Mouse (Mus musculus): ENCODE data around the gene Ss18l2.

Gene Ss18l2

GRCm38 (mm10) chr9:121709898-121710583 is at the start of gene Ss18l2:
Gene Ss18l2, plus strand, starts transcription at chr9:121710329.
- in situ Hi-C loops (cut with MboI, MseI): loop anchor here (10.0 kb wide), 1 partner anchor 145 kb away; the partner anchor contains the start of gene Higd1a

- in situ Hi-C loops (cut with MboI, MseI): no loop called here
These were observed 46.7 kb upstream of the Ss18l2 start for GRCm38 (mm10) chr9:121663467-121663866.

- in situ Hi-C loops (cut with MboI, MseI): no loop called here
These were observed 46.0 kb upstream of the Ss18l2 start for GRCm38 (mm10) chr9:121664104-121664503.

GRCm38 (mm10) chr9:121666957-121667630 is 43.0 kb upstream of the Ss18l2 start:
- in situ Hi-C loops (cut with MboI, MseI): no loop called here

DNA sequence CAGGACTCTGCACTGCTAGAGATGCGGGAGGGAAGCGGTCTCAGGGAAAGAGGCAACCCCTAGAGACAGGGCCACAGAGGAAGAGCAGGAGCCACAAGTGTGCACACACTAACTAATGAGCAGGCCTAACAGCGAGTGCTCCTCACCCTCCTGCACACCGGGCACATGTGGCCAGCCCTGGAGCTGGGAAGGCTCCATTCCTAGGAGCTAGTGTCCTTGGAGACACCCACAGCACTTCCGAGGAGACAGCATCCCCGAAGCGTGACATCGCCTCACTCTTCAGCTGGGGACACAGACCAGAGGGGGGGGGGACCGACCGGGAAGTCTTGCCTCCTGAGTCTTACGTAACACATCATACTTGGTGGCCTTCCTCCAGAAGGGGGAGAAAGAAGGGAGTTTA is 42.3 kb upstream of the Ss18l2 start:
- in situ Hi-C loops (cut with MboI, MseI): no loop called here

DNA sequence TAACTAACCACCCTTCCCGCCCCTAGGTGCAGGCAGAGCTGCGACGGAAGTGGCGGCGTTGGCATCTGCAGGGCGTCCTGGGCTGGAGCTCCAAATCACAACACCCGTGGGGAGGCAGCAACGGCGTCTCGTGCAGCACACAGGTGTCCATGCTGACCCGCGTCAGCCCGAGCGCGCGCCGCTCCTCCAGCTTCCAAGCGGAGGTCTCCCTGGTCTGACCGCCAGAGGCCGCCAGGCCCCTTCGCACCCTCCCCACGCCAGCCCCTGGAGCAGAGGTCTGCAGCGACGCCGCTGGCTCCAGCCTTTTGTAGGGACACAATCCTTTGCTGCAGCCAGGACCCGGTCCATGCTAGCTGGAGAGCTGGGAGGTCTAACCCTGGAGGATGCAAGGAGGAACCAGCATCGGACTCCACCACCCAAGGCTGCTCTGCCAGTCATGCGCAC is 40.8 kb upstream of the Ss18l2 start:
- in situ Hi-C loops (cut with MboI, MseI): no loop called here

DNA sequence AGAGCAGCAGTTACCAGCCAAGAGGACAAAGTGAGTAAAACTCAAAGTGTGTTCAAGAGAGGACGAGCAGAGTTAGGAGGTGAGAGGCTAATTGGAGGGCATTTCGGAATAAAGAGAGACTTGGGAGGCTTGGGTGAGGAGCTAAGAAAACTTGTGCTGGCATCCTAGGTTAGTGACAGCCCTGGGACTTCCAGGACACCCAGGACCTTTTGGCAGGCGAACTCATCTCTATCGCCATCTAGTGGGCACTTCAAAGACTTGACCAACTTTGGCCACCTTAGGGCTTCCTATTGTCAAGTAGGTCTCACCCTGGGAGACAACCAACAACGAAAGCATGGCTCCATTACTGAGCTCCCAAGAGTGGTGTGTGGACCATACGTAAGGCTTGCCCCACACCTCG is 38.8 kb upstream of the Ss18l2 start:
- in situ Hi-C loops (cut with MboI, MseI): no loop called here

DNA sequence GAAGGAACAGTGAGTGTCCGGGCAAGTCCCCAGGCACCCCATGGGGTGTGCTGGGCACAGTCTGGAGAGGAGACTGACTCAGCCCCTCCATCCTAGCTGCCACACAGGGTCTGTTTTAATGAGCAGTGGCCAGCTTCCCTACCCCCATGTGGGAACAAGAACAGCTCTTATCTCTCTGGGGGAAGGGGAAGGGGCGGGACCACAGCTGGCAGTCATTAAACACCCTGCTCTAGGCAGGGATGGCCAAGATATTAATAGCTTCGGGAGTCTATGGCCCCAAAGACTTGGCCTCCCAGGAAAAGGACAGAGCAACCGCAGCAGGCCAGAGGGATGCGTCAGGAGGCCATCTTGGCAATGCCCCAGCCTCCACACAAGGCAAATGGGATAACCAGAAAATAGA is 37.8 kb upstream of the Ss18l2 start:
- in situ Hi-C loops (cut with MboI, MseI): no loop called here

GRCm38 (mm10) chr9:121673716-121674115 is 36.4 kb upstream of the Ss18l2 start:
- in situ Hi-C loops (cut with MboI, MseI): no loop called here

GRCm38 (mm10) chr9:121675011-121675410 is 35.1 kb upstream of the Ss18l2 start:
- in situ Hi-C loops (cut with MboI, MseI): no loop called here

- in situ Hi-C loops (cut with MboI, MseI): no loop called here
These were observed 34.6 kb upstream of the Ss18l2 start for GRCm38 (mm10) chr9:121675556-121675955.

- in situ Hi-C loops (cut with MboI, MseI): no loop called here
These were observed 33.1 kb upstream of the Ss18l2 start for GRCm38 (mm10) chr9:121677069-121677468.

GRCm38 (mm10) chr9:121677476-121677875 is 32.7 kb upstream of the Ss18l2 start:
- in situ Hi-C loops (cut with MboI, MseI): no loop called here

DNA sequence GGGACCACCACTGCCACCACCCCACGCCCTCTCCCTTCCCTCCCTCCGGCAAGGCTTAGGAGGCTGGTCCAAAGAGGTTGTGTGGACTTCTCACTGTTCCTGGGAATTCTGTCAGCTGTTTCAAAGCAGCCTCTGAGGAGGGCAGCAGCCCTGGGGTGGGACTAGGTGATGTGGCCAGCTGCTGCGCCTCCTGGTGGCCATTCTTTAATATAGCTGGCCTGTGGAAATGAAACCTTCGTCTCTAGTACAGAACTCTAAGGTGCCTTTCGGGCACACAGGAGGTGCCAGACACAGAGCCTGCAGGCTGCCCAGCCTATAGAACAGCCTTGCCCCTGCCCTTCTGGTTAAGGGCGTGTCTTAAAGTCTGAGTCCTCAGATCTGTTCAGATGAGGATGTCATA is 30.6 kb upstream of the Ss18l2 start:
- in situ Hi-C loops (cut with MboI, MseI): no loop called here

GRCm38 (mm10) chr9:121681191-121681590 is 28.9 kb upstream of the Ss18l2 start:
- in situ Hi-C loops (cut with MboI, MseI): no loop called here

DNA sequence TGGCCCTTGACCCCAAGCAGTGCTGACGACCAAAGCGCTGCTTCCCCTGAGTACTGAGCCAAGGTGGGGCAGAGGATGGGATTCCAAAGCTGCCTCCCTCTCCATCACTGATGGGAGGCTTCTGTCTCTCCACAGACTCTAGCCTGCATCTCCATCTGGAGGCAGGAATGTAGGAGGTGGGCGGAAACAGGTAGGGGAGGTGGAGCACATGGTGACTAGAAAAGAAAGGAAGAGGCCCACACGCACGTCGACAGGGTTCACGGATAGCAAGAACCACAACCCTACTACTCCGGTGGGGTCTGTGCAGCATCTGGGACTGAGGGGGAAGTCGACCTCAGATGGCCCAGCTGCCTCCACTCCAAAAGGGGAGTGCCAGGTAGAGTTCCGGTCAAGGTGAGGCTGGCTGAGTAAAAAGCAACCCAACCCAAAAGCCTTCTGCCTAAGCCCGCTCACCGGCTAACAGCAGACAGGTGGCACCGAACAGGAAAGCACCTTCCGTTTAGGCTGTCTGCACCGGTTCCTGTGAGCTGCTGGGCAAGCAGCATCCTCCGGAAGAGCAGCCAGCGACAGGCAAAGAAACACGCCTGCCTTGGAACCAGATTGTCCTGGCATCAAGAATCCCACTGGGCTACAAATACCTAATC is 28.0 kb upstream of the Ss18l2 start:
- in situ Hi-C loops (cut with MboI, MseI): no loop called here

DNA sequence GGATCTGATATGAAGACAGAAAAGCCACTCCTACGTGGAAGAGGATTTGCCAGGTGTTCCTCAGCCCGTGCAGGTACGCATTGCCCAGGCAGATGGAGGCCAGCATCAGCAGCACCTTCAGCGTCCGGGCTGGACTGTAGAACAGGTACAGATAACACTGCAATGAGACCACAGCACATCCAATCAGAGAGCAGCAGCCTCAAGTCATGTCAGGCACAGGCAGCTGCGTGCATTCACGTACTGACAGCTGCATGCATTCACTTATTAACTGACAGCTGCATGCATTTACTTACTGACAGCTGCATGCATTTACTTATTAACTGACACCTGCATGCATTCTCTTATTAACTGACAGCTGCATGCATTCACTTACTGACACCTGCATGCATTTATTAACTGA is 25.4 kb upstream of the Ss18l2 start:
- in situ Hi-C loops (cut with MboI, MseI): no loop called here

DNA sequence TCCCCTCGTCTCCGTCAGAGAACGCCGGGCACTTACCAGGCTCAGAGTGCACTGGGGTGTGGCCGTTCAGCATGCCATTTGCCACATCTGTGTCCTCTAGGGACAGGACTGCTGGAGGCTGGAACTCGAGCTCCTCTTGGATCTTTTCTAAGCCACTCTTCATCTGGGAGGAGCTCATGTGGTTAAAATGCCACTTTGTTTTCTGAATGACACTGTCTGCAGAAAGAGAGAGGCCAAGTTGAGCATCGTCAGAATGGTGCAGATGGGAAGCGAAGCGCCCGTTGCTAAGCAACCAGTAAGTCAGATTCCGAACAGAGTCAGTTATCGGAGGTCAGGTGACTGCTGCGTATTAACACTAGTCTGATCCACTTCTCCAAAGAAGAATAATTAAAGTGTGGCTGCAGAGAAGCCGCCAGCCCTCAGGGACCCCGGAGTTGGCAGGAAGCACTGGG is 19.9 kb upstream of the Ss18l2 start:
- in situ Hi-C loops (cut with MboI, MseI): no loop called here

DNA sequence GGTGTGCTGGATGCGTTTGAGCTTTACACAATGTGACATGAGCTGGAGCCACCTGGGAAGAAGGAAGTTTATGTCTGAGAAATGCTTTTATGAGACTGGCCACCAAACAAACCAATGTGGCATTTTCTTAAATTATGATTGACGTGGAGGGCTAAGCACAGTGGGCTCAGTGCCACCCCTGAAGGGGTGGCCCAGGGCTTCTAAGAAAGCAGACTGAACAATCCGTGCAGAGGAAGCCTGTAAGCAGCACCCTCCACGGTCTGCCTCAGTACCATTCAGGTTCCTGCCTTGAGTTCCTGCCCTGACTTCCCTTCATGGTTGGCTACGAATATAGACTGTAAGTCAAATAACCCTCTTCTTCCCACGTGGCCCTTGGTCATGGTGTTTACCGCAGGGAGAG is 19.4 kb upstream of the Ss18l2 start:
- in situ Hi-C loops (cut with MboI, MseI): no loop called here

- in situ Hi-C loops (cut with MboI, MseI): no loop called here
These were observed 15.4 kb upstream of the Ss18l2 start for GRCm38 (mm10) chr9:121694736-121695135.

GRCm38 (mm10) chr9:121696626-121697025 is 13.5 kb upstream of the Ss18l2 start:
- in situ Hi-C loops (cut with MboI, MseI): no loop called here

DNA sequence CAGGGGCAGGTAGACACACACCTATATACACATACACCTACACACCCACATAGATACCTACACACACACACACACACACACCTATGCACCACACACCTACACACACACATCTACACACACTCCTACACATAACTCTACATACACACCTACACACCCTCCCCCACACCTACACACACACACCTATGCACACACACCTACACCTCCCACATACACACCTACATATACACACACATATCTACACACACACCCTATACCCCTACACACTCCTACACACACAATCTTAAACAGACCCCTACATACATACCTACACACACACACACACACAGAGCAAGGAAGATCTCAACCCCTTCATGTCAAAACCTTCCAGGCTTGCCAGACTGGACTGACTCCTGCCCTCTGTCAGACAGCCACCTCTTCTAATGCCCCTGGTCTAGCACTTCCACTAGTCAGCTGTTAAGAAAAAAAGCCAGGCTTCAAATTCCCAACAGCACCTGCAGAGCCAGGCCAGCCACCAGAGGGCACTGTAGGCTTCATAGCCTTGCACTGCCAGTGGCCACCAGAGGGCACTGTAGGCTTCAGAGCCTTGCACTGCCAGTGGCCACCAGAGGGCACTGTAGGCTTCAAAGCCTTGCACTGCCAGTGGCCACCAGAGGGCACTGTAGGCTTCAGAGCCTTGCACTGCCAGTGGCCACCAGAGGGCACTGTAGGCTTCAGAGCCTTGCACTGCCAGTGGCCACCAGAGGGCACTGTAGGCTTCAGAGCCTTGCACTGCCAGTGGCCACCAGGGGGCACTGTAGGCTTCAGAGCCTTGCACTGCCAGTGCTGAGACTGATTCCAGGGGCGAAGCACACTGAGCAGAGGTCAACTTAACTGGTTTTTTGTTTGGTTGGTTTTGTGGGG is 12.7 kb upstream of the Ss18l2 start:
- in situ Hi-C loops (cut with MboI, MseI): no loop called here

Data from T-helper 2 cell (primary cell).